Mouse (Mus musculus) cortical plate, adult 2 months (tissue): Measurements from ENCODE around the gene Ankrd33.

Experiments used
- CTCF ChIP-seq: fragments of 200-500 bp; IDR thresholded peaks from 2 replicates; pipeline ENCODE4 v1.5.1; 2011; ENCODE audit warnings: mild to moderate bottlenecking, control low read depth, low read length; ENCODE audit not compliant: insufficient read depth; ENCODE audit errors: extremely low read depth
- POLR2A ChIP-seq: fragments of 200-500 bp; IDR thresholded peaks from 2 replicates; pipeline ENCODE4 v1.6.1; 2011; ENCODE audit warnings: mild to moderate bottlenecking, low read length, control low read depth; ENCODE audit not compliant: insufficient read depth; ENCODE audit errors: extremely low read depth

- TF ChIP-seq POLR2A (no peak), CTCF (no peak)
These were observed 28.6 kb upstream of the Ankrd33 start for GRCm38 (mm10) chr15:101086956-101087355.
